Mouse (Mus musculus) liver, embryonic 16.5 days (tissue): Measurements from ENCODE around the gene Ctnna2. TPM values are rescaled to one million over a fixed set of nuclear protein-coding genes. Genes with fewer than 3 reads are reported as not detected.

ENCODE experiments used
- ATAC-seq: fragments of 200-750 bp; cut with Nextera tagmentation; 2 replicates; pipeline ENCODE4 v1.8.0; 2017; ENCODE audit warnings: low read depth, mild to moderate bottlenecking, moderate number of reproducible peaks, moderate library complexity
- H3K27ac ChIP-seq: fragments of 300-500 bp; sonication (generic); 2 replicates; pipeline ENCODE4 v1.5.1; 2014; ENCODE audit warnings: mild to moderate bottlenecking, low read length
- H3K27me3 ChIP-seq: fragments of 300-500 bp; sonication (generic); 2 replicates; pipeline ENCODE4 v1.6.1; 2014; ENCODE audit warnings: low read depth, low read length, mixed read lengths; ENCODE audit not compliant: control insufficient read depth, insufficient read depth
- H3K36me3 ChIP-seq: fragments of 300-500 bp; sonication (generic); 2 replicates; pipeline ENCODE4 v1.6.1; 2014; ENCODE audit warnings: mild to moderate bottlenecking; ENCODE audit not compliant: control insufficient read depth, insufficient read depth
- H3K4me1 ChIP-seq: fragments of 300-500 bp; sonication (generic); 2 replicates; pipeline ENCODE4 v1.6.1; 2014; ENCODE audit warnings: low read depth, low read length, mixed read lengths; ENCODE audit not compliant: control insufficient read depth
- H3K4me2 ChIP-seq: fragments of 300-500 bp; sonication (generic); 2 replicates; pipeline ENCODE4 v1.6.1; 2014; ENCODE audit warnings: low read depth, low read length, mixed read lengths
- H3K4me3 ChIP-seq: fragments of 300-500 bp; sonication (generic); 2 replicates; pipeline ENCODE4 v1.5.1; 2014; ENCODE audit warnings: low read depth, mild to moderate bottlenecking, low read length
- H3K9ac ChIP-seq: fragments of 300-500 bp; sonication (generic); 2 replicates; pipeline ENCODE4 v1.6.1; 2014; ENCODE audit warnings: low read depth, low read length
- H3K9me3 ChIP-seq: fragments of 300-500 bp; sonication (generic); replicated peaks from 2 replicates; pipeline ENCODE4 v1.6.1; 2016; ENCODE audit warnings: low read length; ENCODE audit not compliant: control insufficient read depth
- whole genome bisulfite sequencing: fragments of 180-500 bp; shearing (Covaris S2); extraction: QIAGEN DNeasy Blood & Tissue Kit; methylation state at CpG from one replicate; pipeline ENCODE4 v1.1.7; 2014; ENCODE audit not compliant: insufficient replicate concordance; 5-methylcytosine and 5-hydroxymethylcytosine counted together
- polyA plus RNA-seq: library from polyadenylated mRNA; unstranded; fragments of >200 nt; fragmentation: Nextera tagmentation; extraction: Ambion mirVana; gene quantifications from 2 replicates; pipeline ENCODE4 v1.2.1, GENCODE M21; 2015

The Ctnna2 gene
- polyA plus RNA-seq, 1 experiment from 2014 or later, result 0.12 TPM

DNA sequence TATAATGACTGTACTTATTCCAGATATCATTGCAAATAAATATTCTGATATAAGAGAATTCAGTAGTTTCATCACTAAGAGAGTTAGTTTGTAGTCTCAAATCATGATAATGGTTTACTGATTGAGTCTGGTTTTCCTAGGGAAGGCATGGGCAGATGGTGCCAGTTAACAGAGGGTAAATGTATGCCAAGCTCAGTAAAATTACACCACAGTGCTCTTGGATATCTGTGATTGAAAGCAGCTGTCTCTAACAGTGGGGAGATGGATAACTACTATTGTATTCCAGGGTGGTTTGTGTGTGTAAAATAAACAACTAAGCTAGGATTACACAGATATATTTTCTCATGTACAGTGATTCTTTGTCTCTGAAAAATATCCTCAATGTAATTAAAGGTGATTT, 140.8 kb downstream of the Ctnna2 start:
- H3K27me3 ChIP-seq, result no peaks in the 10 kb centered on the region
- ATAC-seq, result no peak
- H3K9me3 ChIP-seq, result no peaks in the 10 kb centered on the region
- no peaks in the 10 kb centered on the region for H3K36me3 ChIP-seq
- H3K27ac ChIP-seq, result no peak overlapping the region
- H3K9ac ChIP-seq, result no peak overlapping the region
- no peak overlapping the region for H3K4me2 ChIP-seq
- no peaks in the 10 kb centered on the region for H3K4me1 ChIP-seq
- H3K4me3 ChIP-seq, result no peak overlapping the region

DNA sequence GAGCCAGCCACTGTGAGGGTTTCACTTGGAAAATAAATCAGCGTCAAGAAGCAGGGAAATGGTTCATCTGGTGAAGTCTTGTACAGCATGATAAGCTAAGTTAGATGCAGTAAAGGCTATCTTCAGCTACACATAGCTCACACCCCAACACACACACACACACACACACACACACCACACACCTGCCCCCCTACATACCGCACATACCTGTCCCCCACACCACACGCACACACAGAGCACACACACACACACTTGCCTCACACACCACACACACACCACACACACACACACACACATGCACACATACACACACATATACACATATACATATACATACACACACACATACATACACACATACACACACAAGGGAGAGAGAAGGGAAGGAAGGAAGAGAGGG, 142.0 kb downstream of the Ctnna2 start:
- Histone ChIP-seq H3K9me3 (no peaks in the 10 kb centered on the region), H3K27ac (no peak overlapping the region), H3K4me1 (no peaks in the 10 kb centered on the region), H3K36me3 (no peaks in the 10 kb centered on the region), H3K4me3 (no peak overlapping the region), H3K9ac (no peak overlapping the region), H3K27me3 (no peaks in the 10 kb centered on the region), H3K4me2 (no peak overlapping the region)
- 67% methylated on average over 3 of the region's 3 CpGs for WGBS
- ATAC-seq, result no peak

DNA sequence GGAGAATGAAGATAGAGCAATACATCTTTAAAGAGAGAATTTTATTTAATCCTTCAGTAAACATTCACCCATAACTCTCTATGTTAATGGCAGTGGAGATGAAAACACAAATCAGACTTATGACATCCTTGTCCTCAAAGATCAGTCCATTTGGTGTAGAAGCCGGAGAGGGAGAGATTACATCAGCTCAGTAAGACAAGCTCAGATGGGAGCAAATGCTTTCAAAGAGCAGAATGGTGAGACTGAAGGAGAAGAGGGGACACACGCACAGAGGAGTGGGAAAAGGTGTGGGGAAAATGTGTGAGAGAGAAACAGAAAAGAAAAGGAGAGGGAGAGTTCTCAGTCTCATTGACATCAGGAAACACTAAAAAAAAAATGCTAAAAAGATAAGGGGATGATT, 144.8 kb downstream of the Ctnna2 start:
- Histone ChIP-seq H3K4me1 (no peaks in the 10 kb centered on the region), H3K4me3 (no peak overlapping the region), H3K4me2 (no peak overlapping the region), H3K27me3 (no peaks in the 10 kb centered on the region), H3K9ac (no peak overlapping the region), H3K9me3 (no peaks in the 10 kb centered on the region), H3K36me3 (no peaks in the 10 kb centered on the region), H3K27ac (no peak overlapping the region)
- 56% methylated on average over 2 of the region's 2 CpGs for WGBS
- no peak for ATAC-seq

DNA sequence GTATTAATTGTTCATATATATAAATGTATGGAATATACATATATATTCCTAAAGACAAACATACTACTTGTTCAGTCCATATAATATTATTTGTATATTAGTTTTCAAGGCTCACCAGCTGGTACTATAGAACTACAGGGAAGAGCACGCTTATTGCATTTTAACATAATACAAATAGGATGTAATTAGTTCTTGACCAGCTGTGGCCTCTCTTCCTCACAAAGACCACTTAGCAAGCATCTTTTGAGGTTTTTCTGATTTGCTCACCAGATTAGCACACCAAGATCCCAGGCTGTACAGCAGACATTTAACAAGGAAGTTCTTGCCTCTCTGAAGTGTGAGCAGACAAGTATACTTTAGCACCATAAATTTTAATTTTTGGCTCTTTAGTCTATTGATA, 152.0 kb downstream of the Ctnna2 start:
- ATAC-seq, result no peak
- WGBS, result 64% methylated on average over 1 of the region's 1 CpGs
- H3K4me3 ChIP-seq, result no peak overlapping the region

DNA sequence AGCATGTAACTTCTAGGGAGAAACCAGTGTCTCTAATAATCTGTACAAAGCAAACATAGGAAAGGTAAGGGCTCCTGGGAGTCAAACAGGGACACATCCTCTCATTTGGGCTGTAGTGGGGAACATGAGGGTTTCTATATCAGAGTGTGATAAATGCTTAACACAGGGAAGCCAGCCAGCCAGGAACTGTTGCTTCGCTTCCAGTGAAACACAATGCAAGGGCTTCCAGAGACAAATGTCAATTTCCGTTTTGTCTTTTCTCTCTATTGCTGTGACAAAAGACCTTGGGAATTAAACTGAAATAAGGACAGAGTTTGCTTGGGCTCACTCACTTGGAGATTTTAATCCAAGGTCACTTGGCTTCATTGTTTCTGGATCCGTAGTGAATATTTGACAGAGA, 162.4 kb downstream of the Ctnna2 start:
- ATAC-seq, result no peak
- no peaks in the 10 kb centered on the region for H3K9me3 ChIP-seq
- WGBS, result 54% methylated on average over 3 of the region's 3 CpGs
- H3K9ac ChIP-seq, result no peak overlapping the region
- H3K27ac ChIP-seq, result no peak overlapping the region
- H3K27me3 ChIP-seq, result no peaks in the 10 kb centered on the region
- no peak overlapping the region for H3K4me2 ChIP-seq
- no peaks in the 10 kb centered on the region for H3K4me1 ChIP-seq
- no peaks in the 10 kb centered on the region for H3K36me3 ChIP-seq
- H3K4me3 ChIP-seq, result no peak overlapping the region

More for the DNA sequence above, 152.0 kb downstream of the Ctnna2 start:
- no peaks in the 10 kb centered on the region for H3K9me3 ChIP-seq
- no peak overlapping the region for H3K4me2 ChIP-seq
- H3K27me3 ChIP-seq, result no peaks in the 10 kb centered on the region
- no peak overlapping the region for H3K27ac ChIP-seq
- no peaks in the 10 kb centered on the region for H3K36me3 ChIP-seq
- no peak overlapping the region for H3K9ac ChIP-seq
- no peaks in the 10 kb centered on the region for H3K4me1 ChIP-seq

DNA sequence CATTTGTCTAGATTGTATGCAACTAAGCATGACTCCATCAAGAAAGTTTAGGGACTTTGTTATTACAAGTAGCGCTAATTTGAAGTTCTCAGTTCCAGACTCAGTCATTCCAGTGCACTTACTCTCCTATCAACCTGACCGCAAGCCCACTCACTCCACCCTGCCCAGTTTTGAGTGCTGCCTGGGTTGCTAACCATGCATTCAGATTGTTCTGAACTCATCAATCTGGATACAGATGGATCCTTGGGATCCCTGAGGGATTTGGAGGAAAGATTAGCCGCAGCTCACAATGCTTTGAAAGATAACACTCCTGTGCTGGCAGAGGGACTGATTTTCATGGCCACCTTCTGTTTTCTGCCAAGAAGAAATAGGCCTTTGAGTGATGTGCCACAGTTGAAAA, 168.5 kb downstream of the Ctnna2 start:
- H3K4me1 ChIP-seq, result no peaks in the 10 kb centered on the region
- no peak overlapping the region for H3K4me2 ChIP-seq
- no peaks in the 10 kb centered on the region for H3K9me3 ChIP-seq
- WGBS, result 74% methylated on average over 3 of the region's 3 CpGs
- H3K9ac ChIP-seq, result no peak overlapping the region
- H3K36me3 ChIP-seq, result no peaks in the 10 kb centered on the region
- no peak overlapping the region for H3K27ac ChIP-seq
- H3K27me3 ChIP-seq, result no peaks in the 10 kb centered on the region
- ATAC-seq, result no peak
- no peak overlapping the region for H3K4me3 ChIP-seq

DNA sequence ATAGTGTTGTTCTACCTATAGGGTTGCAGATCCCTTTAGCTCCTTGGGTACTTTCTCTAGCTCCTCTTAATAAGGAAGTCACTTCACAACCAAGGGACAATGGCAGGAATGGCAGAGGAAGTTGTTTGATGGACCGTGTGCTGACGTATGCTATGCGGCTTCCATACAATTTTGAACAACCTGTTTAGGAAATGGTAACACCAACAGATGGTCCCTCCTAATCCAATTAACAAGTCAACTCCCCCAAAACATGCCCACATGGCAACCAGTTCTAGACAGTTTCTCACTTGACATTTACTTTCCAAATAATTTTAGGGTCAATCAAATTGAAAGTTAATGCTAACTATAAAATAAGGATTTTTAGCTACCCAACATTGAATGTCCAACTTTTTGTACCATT, 176.9 kb downstream of the Ctnna2 start:
- no peak for ATAC-seq
- Histone ChIP-seq H3K4me1 (no peaks in the 10 kb centered on the region), H3K27me3 (no peaks in the 10 kb centered on the region), H3K36me3 (no peaks in the 10 kb centered on the region), H3K4me2 (no peak overlapping the region), H3K9ac (no peak overlapping the region), H3K4me3 (no peak overlapping the region), H3K27ac (no peak overlapping the region), H3K9me3 (no peaks in the 10 kb centered on the region)
- WGBS, result 65% methylated on average over 3 of the region's 3 CpGs

DNA sequence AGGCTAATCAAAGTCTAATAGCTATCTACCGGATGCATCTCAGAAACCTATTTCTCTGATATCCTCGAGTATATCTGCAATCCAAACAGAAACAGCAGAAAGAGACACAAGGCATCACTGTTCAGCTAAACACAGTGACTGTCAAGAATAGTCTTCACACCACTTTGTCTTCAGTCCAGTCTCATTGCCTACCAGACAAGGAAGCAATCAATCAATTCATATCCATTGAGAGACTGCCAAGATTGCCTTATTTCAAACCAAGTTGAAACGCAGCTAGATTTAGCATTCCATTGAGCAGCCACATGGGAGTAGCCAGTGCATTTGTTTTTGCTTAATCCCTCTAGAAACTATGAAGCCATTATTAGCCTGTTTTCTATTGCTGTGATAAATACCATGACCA, 196.2 kb downstream of the Ctnna2 start:
- H3K36me3 ChIP-seq, result no peaks in the 10 kb centered on the region
- H3K4me2 ChIP-seq, result no peak overlapping the region
- no peaks in the 10 kb centered on the region for H3K4me1 ChIP-seq
- no peak for ATAC-seq
- H3K9ac ChIP-seq, result no peak overlapping the region
- H3K27me3 ChIP-seq, result no peaks in the 10 kb centered on the region
- WGBS, result 62% methylated on average over 3 of the region's 3 CpGs
- H3K4me3 ChIP-seq, result no peak overlapping the region
- H3K9me3 ChIP-seq, result no peaks in the 10 kb centered on the region
- no peak overlapping the region for H3K27ac ChIP-seq

DNA sequence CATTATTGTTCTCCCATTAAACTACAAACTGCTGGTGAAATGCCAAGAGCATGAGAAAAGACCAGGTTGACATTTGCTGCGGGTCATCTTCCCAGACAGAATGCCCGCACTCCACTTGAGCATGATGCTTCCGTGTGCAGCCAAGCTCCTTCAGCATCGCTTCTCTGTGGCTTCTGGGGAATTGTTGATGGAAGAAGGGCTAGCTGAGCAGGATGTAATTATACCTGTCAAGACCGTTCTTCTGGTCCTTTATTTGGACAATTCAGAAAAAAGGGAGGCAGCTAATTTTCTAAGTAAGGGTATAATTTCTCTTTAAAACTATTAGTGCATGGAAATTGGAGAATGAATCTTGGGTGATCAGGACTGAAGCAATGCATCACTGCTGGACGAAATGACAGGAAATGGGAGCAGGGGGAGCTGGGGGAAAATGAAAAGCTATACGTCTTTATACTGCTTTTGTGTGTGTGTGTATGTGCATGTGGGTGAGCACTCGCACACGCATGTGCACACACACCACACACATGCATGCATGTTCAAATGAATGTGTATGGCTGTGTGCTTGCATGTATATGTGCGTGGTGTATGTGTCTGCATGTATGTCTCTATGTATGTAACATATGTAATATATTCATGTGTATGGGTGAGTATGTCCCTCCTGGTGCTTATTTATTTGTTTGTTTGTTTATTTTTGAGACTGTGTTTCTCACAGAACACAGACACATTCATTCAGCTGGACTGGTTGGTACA, 211.0 kb downstream of the Ctnna2 start:
- WGBS, result 66% methylated on average over 10 of the region's 10 CpGs
- H3K9ac ChIP-seq, result no peak overlapping the region
- no peak for ATAC-seq

More for the DNA sequence above, 211.0 kb downstream of the Ctnna2 start:
- H3K36me3 ChIP-seq, result no peaks in the 10 kb centered on the region
- H3K4me2 ChIP-seq, result no peak overlapping the region
- no peaks in the 10 kb centered on the region for H3K27me3 ChIP-seq
- H3K4me1 ChIP-seq, result no peaks in the 10 kb centered on the region
- no peak overlapping the region for H3K4me3 ChIP-seq
- no peaks in the 10 kb centered on the region for H3K9me3 ChIP-seq
- H3K27ac ChIP-seq, result no peak overlapping the region
